Mouse (Mus musculus) forebrain, embryonic 13.5 days (tissue): ENCODE measurements at regions not wholly inside any gene's neighbourhood (a gene's known extent, or its start where the extent isn't known, plus 50 kb on each side); places are given as distances from the start of the nearest gene placed in this dataset.
A peak's percentile ranks its signal among the peaks of the same experiment; 100 is the strongest.

Experiments
- ATAC-seq: fragments of 200-750 bp; cut with Nextera tagmentation; 2 replicates; pipeline ENCODE4 v1.8.0; 2017
- H3K27ac ChIP-seq: fragments of 300-500 bp; sonication (generic); 2 replicates; pipeline ENCODE4 v1.5.1; 2015; ENCODE audit warnings: inconsistent platforms, mild to moderate bottlenecking, moderate library complexity
- H3K27me3 ChIP-seq: fragments of 300-500 bp; sonication (generic); 2 replicates; pipeline ENCODE4 v1.6.1; 2015; ENCODE audit warnings: mild to moderate bottlenecking, inconsistent platforms
- H3K36me3 ChIP-seq: fragments of 300-500 bp; sonication (generic); 2 replicates; pipeline ENCODE4 v1.6.1; 2015; ENCODE audit warnings: mild to moderate bottlenecking, inconsistent platforms; ENCODE audit not compliant: poor library complexity, severe bottlenecking
- H3K4me1 ChIP-seq: fragments of 300-500 bp; sonication (generic); 2 replicates; pipeline ENCODE4 v1.6.1; 2015; ENCODE audit warnings: inconsistent platforms
- H3K4me2 ChIP-seq: fragments of 300-500 bp; sonication (generic); 2 replicates; pipeline ENCODE4 v1.6.1; 2015; ENCODE audit warnings: inconsistent platforms, mild to moderate bottlenecking, moderate library complexity
- H3K4me3 ChIP-seq: fragments of 300-500 bp; sonication (generic); 2 replicates; pipeline ENCODE4 v1.5.1; 2015; ENCODE audit warnings: mild to moderate bottlenecking, inconsistent platforms
- H3K9ac ChIP-seq: fragments of 300-500 bp; sonication (generic); 2 replicates; pipeline ENCODE4 v1.6.1; 2015; ENCODE audit warnings: mild to moderate bottlenecking, inconsistent platforms
- H3K9me3 ChIP-seq: fragments of 300-500 bp; sonication (generic); replicated peaks from 2 replicates; pipeline ENCODE4 v1.6.1; 2016; ENCODE audit warnings: inconsistent platforms
- WGBS: fragments of 180-500 bp; shearing (Covaris S2); methylation state at CpG from one replicate; pipeline ENCODE4 v1.1.7; 2015; 5-methylcytosine and 5-hydroxymethylcytosine counted together

- H3K27me3 ChIP-seq: no peaks in the 10 kb centered on the region
- H3K9me3 ChIP-seq: 0 out of 2 replicates have a peak, but pooled peaks cover 3% of the 10 kb centered on the region
- no peak overlapping the region for H3K4me2 ChIP-seq
- H3K27ac ChIP-seq: no peak overlapping the region
- WGBS: 76% methylated on average over 7 of the region's 7 CpGs
- H3K4me3 ChIP-seq: no peak overlapping the region
- H3K4me1 ChIP-seq: peaks cover 18% of the 10 kb centered on the region
- ATAC-seq: no peak
- no peaks in the 10 kb centered on the region for H3K36me3 ChIP-seq
- H3K9ac ChIP-seq: no peak overlapping the region
Measured at GRCm38 (mm10) chr1:186263955-186264354, 146.8 kb upstream of the Lyplal1 start.

- Histone ChIP-seq H3K4me2 (no peak overlapping the region), H3K27me3 (no peaks in the 10 kb centered on the region), H3K9me3 (0 out of 2 replicates have a peak, but pooled peaks cover 3% of the 10 kb centered on the region), H3K27ac (no peak overlapping the region), H3K36me3 (no peaks in the 10 kb centered on the region), H3K4me1 (peaks cover 18% of the 10 kb centered on the region), H3K4me3 (no peak overlapping the region), H3K9ac (no peak overlapping the region)
- no peak for ATAC-seq
- 78% methylated on average over 3 of the region's 3 CpGs for WGBS
Measured at GRCm38 (mm10) chr1:186263196-186263595, 146.1 kb upstream of the Lyplal1 start.

GRCm38 (mm10) chr1:186262040-186262439 is 144.9 kb upstream of the Lyplal1 start:
- no peak for ATAC-seq
- H3K9ac ChIP-seq: no peak overlapping the region
- no peaks in the 10 kb centered on the region for H3K27me3 ChIP-seq
- peaks cover 18% of the 10 kb centered on the region for H3K4me1 ChIP-seq
- 0 out of 2 replicates have a peak, but pooled peaks cover 3% of the 10 kb centered on the region for H3K9me3 ChIP-seq
- no peaks in the 10 kb centered on the region for H3K36me3 ChIP-seq
- H3K4me2 ChIP-seq: no peak overlapping the region
- 86% methylated on average over 6 of the region's 6 CpGs for WGBS
- H3K27ac ChIP-seq: no peak overlapping the region
- no peak overlapping the region for H3K4me3 ChIP-seq

- Histone ChIP-seq H3K4me3 (no peak overlapping the region), H3K9ac (no peak overlapping the region), H3K4me1 (peaks cover 18% of the 10 kb centered on the region), H3K36me3 (no peaks in the 10 kb centered on the region), H3K9me3 (0 out of 2 replicates have a peak, but pooled peaks cover 2% of the 10 kb centered on the region), H3K27me3 (no peaks in the 10 kb centered on the region), H3K4me2 (no peak overlapping the region), H3K27ac (no peak overlapping the region)
- no peak for ATAC-seq
- 33% methylated on average over 4 of the region's 4 CpGs for WGBS
Measured at GRCm38 (mm10) chr1:186261326-186261833, 144.3 kb upstream of the Lyplal1 start.

GRCm38 (mm10) chr1:186257611-186258010 is 140.5 kb upstream of the Lyplal1 start:
- H3K27me3 ChIP-seq: no peaks in the 10 kb centered on the region
- H3K27ac ChIP-seq: no peak overlapping the region
- ATAC-seq: no peak
- no peak overlapping the region for H3K9ac ChIP-seq
- H3K9me3 ChIP-seq: no peaks in the 10 kb centered on the region
- H3K36me3 ChIP-seq: no peaks in the 10 kb centered on the region
- H3K4me1 ChIP-seq: peaks cover 17% of the 10 kb centered on the region
- 5% methylated on average over 1 of the region's 1 CpGs for WGBS
- no peak overlapping the region for H3K4me2 ChIP-seq
- H3K4me3 ChIP-seq: no peak overlapping the region

GRCm38 (mm10) chr1:186255476-186256080 is 138.5 kb upstream of the Lyplal1 start:
- Histone ChIP-seq H3K4me3 (no peak overlapping the region), H3K9me3 (no peaks in the 10 kb centered on the region), H3K36me3 (no peaks in the 10 kb centered on the region), H3K4me2 (no peak overlapping the region), H3K4me1 (peaks cover 11% of the 10 kb centered on the region), H3K27ac (no peak overlapping the region), H3K27me3 (no peaks in the 10 kb centered on the region), H3K9ac (no peak overlapping the region)
- 64% methylated on average over 8 of the region's 8 CpGs for WGBS
- peak; percentile 21; the same call in 1 of the 2 replicates for ATAC-seq

GRCm38 (mm10) chr1:186254500-186254899 is 137.4 kb upstream of the Lyplal1 start:
- no peak for ATAC-seq
- WGBS: 80% methylated on average over 3 of the region's 3 CpGs
- peaks cover 16% of the 10 kb centered on the region for H3K4me1 ChIP-seq

GRCm38 (mm10) chr1:186252551-186252950 is 135.4 kb upstream of the Lyplal1 start:
- Histone ChIP-seq H3K27ac (no peak overlapping the region), H3K9me3 (no peaks in the 10 kb centered on the region), H3K4me3 (no peak overlapping the region), H3K4me1 (peaks cover 16% of the 10 kb centered on the region), H3K27me3 (no peaks in the 10 kb centered on the region), H3K9ac (no peak overlapping the region), H3K36me3 (no peaks in the 10 kb centered on the region), H3K4me2 (no peak overlapping the region)
- 62% methylated on average over 4 of the region's 4 CpGs for WGBS
- ATAC-seq: no peak

More at GRCm38 (mm10) chr1:186254500-186254899, 137.4 kb upstream of the Lyplal1 start:
- Histone ChIP-seq H3K9ac (no peak overlapping the region), H3K27me3 (no peaks in the 10 kb centered on the region), H3K4me3 (no peak overlapping the region), H3K36me3 (no peaks in the 10 kb centered on the region), H3K9me3 (no peaks in the 10 kb centered on the region), H3K4me2 (no peak overlapping the region), H3K27ac (no peak overlapping the region)

GRCm38 (mm10) chr1:186250316-186250715 is 133.2 kb upstream of the Lyplal1 start:
- no peaks in the 10 kb centered on the region for H3K27me3 ChIP-seq
- 22% methylated on average over 4 of the region's 4 CpGs for WGBS
- no peaks in the 10 kb centered on the region for H3K36me3 ChIP-seq
- no peak overlapping the region for H3K4me2 ChIP-seq
- ATAC-seq: no peak
- peaks cover 11% of the 10 kb centered on the region for H3K4me1 ChIP-seq
- H3K4me3 ChIP-seq: no peak overlapping the region
- no peaks in the 10 kb centered on the region for H3K9me3 ChIP-seq
- no peak overlapping the region for H3K9ac ChIP-seq
- H3K27ac ChIP-seq: no peak overlapping the region

- Histone ChIP-seq H3K4me1 (peaks cover 9% of the 10 kb centered on the region), H3K4me3 (no peak overlapping the region), H3K9ac (no peak overlapping the region), H3K27me3 (no peaks in the 10 kb centered on the region), H3K4me2 (no peak overlapping the region), H3K36me3 (no peaks in the 10 kb centered on the region), H3K9me3 (no peaks in the 10 kb centered on the region), H3K27ac (no peak overlapping the region)
- ATAC-seq: no peak
- WGBS: 88% methylated on average over 4 of the region's 4 CpGs
Measured at GRCm38 (mm10) chr1:186249214-186249613, 132.1 kb upstream of the Lyplal1 start.

GRCm38 (mm10) chr1:186245723-186246440 is 128.8 kb upstream of the Lyplal1 start:
- H3K27ac ChIP-seq: no peak overlapping the region
- no peak overlapping the region for H3K4me2 ChIP-seq
- H3K36me3 ChIP-seq: no peaks in the 10 kb centered on the region
- WGBS: 77% methylated on average over 7 of the region's 7 CpGs
- no peak overlapping the region for H3K9ac ChIP-seq
- H3K4me3 ChIP-seq: no peak overlapping the region
- no peaks in the 10 kb centered on the region for H3K27me3 ChIP-seq
- no peaks in the 10 kb centered on the region for H3K9me3 ChIP-seq
- no peak for ATAC-seq
- H3K4me1 ChIP-seq: peaks cover 9% of the 10 kb centered on the region

GRCm38 (mm10) chr1:186241112-186241511 is 124.0 kb upstream of the Lyplal1 start:
- Histone ChIP-seq H3K27me3 (no peaks in the 10 kb centered on the region), H3K36me3 (no peaks in the 10 kb centered on the region), H3K27ac (no peak overlapping the region), H3K9ac (no peak overlapping the region), H3K4me3 (no peak overlapping the region), H3K4me1 (no peaks in the 10 kb centered on the region), H3K9me3 (no peaks in the 10 kb centered on the region), H3K4me2 (no peak overlapping the region)
- no peak for ATAC-seq
- 96% methylated on average over 2 of the region's 2 CpGs for WGBS
